Mouse (Mus musculus) liver, adult 2 months (tissue): ENCODE measurements around the gene Dnmt3b. TPM values are rescaled to one million over a fixed set of nuclear protein-coding genes. Genes with fewer than 3 reads are reported as not detected.
"Not testable (repeated sequence)": the region's sequence is repeated elsewhere in the genome, so short reads cannot be mapped to it uniquely, and the experiment has no call there.

Source experiments
- DNase-seq: peaks from one replicate; pipeline ENCODE4 v3.0.0-alpha.2; 2011; ENCODE audit warnings: low read depth, low spot score; ENCODE audit errors: extremely low read depth
- H3K27ac ChIP-seq: fragments of 200-500 bp; replicated peaks from 2 replicates; pipeline ENCODE4 v1.5.1; 2012; ENCODE audit warnings: low read depth, mild to moderate bottlenecking, control low read depth, inconsistent platforms, low read length; ENCODE audit not compliant: insufficient read depth
- H3K27me3 ChIP-seq: fragments of 200-500 bp; 2 replicates; pipeline ENCODE4 v1.6.1; 2012; ENCODE audit warnings: mild to moderate bottlenecking, moderate library complexity, low read length, inconsistent platforms; ENCODE audit not compliant: control insufficient read depth, insufficient read depth
- H3K36me3 ChIP-seq: fragments of 200-500 bp; 2 replicates; pipeline ENCODE4 v1.6.1; 2012; ENCODE audit warnings: low read length, inconsistent platforms; ENCODE audit not compliant: control insufficient read depth, insufficient read depth
- H3K4me1 ChIP-seq: fragments of 200-500 bp; 2 replicates; pipeline ENCODE4 v1.6.1; 2011; ENCODE audit warnings: low read length; ENCODE audit not compliant: control insufficient read depth, insufficient read depth
- H3K4me3 ChIP-seq: fragments of 200-500 bp; 2 replicates; pipeline ENCODE4 v1.5.1; 2011; ENCODE audit warnings: low read depth, mild to moderate bottlenecking, control low read depth, low read length, moderate library complexity; ENCODE audit not compliant: insufficient read depth
- H3K79me2 ChIP-seq: fragments of 200-500 bp; 2 replicates; pipeline ENCODE4 v1.6.1; 2012; ENCODE audit warnings: inconsistent platforms, mild to moderate bottlenecking, low read length, moderate library complexity; ENCODE audit not compliant: control insufficient read depth, insufficient read depth
- H3K9ac ChIP-seq: fragments of 200-500 bp; 2 replicates; pipeline ENCODE4 v1.6.1; 2012; ENCODE audit warnings: low read depth, mild to moderate bottlenecking, control low read depth, inconsistent platforms, low read length
- CTCF ChIP-seq: fragments of 200-500 bp; IDR thresholded peaks from 2 replicates; pipeline ENCODE4 v1.5.1; 2011; ENCODE audit warnings: low read depth, low read length, control low read depth
- POLR2A ChIP-seq: fragments of 200-500 bp; IDR thresholded peaks from 2 replicates; pipeline ENCODE4 v1.6.1; 2011; ENCODE audit warnings: low read length, control low read depth; ENCODE audit not compliant: insufficient read depth; ENCODE audit errors: extremely low read depth
- WGBS: fragments of 180-500 bp; shearing (Covaris S2); methylation state at CpG from one replicate; pipeline ENCODE4 v1.1.7; 2018; 5-methylcytosine and 5-hydroxymethylcytosine counted together
- polyA plus RNA-seq: library from polyadenylated mRNA; depleted of rRNA; stranded (reverse); fragments of >200 nt; gene quantifications from 2 replicates; pipeline ENCODE4 v1.2.3, GENCODE M21; 2012
- total RNA-seq: library from RNA; depleted of rRNA; stranded (reverse); fragments of >200 nt; gene quantifications from 2 replicates; pipeline ENCODE4 v1.2.3, GENCODE M21; 2014

Dnmt3b gene
- total and polyA plus RNA-seq, 2 experiments, result 0.65 to 3.4 TPM

DNA sequence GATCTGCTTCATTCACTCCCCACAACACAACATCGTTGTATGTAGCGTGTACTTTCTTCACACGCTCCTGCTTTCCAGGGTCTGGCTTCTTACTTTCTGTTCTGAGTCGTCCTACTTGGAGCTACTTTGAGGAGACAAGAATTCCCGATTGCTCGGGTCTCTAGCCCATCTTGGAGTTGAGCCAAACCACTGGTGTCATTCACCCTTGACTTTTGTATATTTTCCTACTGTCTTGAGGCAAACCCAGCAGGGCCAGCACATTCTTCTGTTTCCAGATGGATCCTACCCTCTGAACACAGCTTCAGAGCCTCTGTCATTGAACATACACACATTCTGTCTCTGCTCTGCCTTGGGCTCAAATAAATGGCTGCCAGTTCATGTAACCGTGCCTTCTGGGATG, 16.2 kb downstream of the Dnmt3b start:
- H3K27ac ChIP-seq, result no peak overlapping the region
- H3K4me1 ChIP-seq, result peaks cover 6% of the 10 kb centered on the region; the same call in 1 of the 2 replicates
- H3K79me2 ChIP-seq, result no peaks in the 10 kb centered on the region
- TF ChIP-seq POLR2A, result no peak
- no peak for TF ChIP-seq CTCF
- DNase-seq, result no peak
- H3K4me3 ChIP-seq, result no peak overlapping the region
- 75% methylated on average over 7 of the region's 7 CpGs for WGBS
- H3K9ac ChIP-seq, result no peak overlapping the region; the same call in 1 of the 2 replicates
- no peaks in the 10 kb centered on the region for H3K27me3 ChIP-seq
- H3K36me3 ChIP-seq, result peaks cover 6% of the 10 kb centered on the region; the same call in 1 of the 2 replicates

- Histone ChIP-seq H3K4me1 (0 out of 2 replicates have a peak, but pooled peaks cover 2% of the 10 kb centered on the region), H3K4me3 (no peak overlapping the region), H3K27ac (no peak overlapping the region), H3K79me2 (no peaks in the 10 kb centered on the region), H3K36me3 (peaks cover 4% of the 10 kb centered on the region), H3K9ac (no peak overlapping the region), H3K27me3 (no peaks in the 10 kb centered on the region)
- TF ChIP-seq POLR2A (no peak), CTCF (peak; percentile 49; the same call in 1 of the 2 replicates)
- 55% methylated on average over 7 of the region's 7 CpGs for WGBS
- peak; percentile 66 for DNase-seq
Observed at GRCm38 (mm10) chr2:153668754-153669376, 19.6 kb downstream of the Dnmt3b start.

DNA sequence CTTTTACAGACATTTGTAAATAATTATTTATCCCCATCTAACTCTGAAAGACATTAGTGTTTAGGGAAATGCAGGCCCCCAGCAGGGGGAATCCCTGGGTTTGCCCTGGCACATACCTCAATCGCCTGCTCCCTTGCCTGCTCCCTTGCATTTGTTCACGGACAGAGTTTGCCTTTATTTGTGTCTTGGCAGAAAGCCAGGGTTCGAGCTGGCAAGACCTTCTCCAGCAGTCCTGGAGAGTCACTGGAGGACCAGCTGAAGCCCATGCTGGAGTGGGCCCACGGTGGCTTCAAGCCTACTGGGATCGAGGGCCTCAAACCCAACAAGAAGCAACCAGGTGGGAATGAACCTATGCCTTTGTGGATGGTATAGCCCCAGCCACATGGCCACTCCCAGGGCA, 20.9 kb downstream of the Dnmt3b start:
- no peak overlapping the region for H3K27ac ChIP-seq
- H3K36me3 ChIP-seq, result peaks cover 4% of the 10 kb centered on the region
- no peaks in the 10 kb centered on the region for H3K79me2 ChIP-seq
- peak; percentile 36 for DNase-seq
- H3K9ac ChIP-seq, result no peak overlapping the region
- 0 out of 2 replicates have a peak, but pooled peaks cover 2% of the 10 kb centered on the region for H3K4me1 ChIP-seq
- no peak overlapping the region for H3K4me3 ChIP-seq
- no peaks in the 10 kb centered on the region for H3K27me3 ChIP-seq
- no peak for TF ChIP-seq CTCF
- TF ChIP-seq POLR2A, result no peak
- 31% methylated on average over 5 of the region's 5 CpGs for WGBS

DNA sequence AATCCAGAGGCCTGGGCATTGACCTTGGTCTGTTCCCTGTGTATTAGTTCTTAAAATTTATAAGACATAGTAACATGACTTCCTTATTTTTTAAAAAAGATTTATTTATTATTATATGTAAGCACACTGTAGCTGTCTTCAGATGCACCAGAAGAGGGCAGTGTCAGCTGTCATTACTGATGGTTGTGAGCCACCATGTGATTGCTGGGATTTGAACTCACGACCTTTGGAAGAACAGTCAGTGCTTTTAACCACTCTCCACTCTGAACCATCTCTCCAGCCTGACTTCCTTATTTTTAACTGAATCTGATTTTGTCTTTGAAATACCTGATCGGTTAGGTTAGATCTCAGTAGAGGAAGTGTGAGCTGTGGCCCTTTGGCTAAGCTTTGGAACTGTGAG, 23.4 kb downstream of the Dnmt3b start:
- TF ChIP-seq POLR2A, result no peak
- no peak for TF ChIP-seq CTCF
- DNase-seq, result no peak
- Histone ChIP-seq H3K36me3 (peaks cover 4% of the 10 kb centered on the region), H3K27ac (no peak overlapping the region), H3K79me2 (no peaks in the 10 kb centered on the region), H3K9ac (no peak overlapping the region), H3K27me3 (no peaks in the 10 kb centered on the region), H3K4me3 (no peak overlapping the region), H3K4me1 (0 out of 2 replicates have a peak, but pooled peaks cover 2% of the 10 kb centered on the region)
- 93% methylated on average over 2 of the region's 2 CpGs for WGBS

DNA sequence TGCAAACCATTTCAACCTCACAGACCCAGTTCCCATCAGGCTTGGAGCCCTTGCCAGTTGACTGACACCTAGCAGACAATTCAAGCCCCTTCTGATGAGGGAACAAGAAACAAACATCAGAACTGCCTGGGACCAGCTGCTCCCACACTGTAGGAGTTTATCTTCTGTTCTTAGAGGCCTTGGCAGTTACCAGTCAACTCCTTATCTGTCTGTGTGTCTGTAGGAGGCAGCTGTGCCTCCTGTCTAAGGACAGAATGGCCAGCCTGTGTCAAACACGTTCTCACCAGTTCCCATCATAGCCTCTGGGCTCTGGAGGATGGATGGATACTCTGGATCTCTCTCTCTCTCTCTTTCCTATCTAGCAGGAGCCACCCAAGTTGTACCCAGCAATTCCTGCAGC, 26.1 kb downstream of the Dnmt3b start:
- not testable (repeated sequence) for H3K4me3 ChIP-seq, H3K79me2 ChIP-seq, H3K9ac ChIP-seq, H3K36me3 ChIP-seq, DNase-seq, H3K4me1 ChIP-seq, H3K27me3 ChIP-seq, H3K27ac ChIP-seq
- 85% methylated on average over 1 of the region's 1 CpGs for WGBS

- H3K4me3 ChIP-seq, result no peak overlapping the region
- H3K9ac ChIP-seq, result no peak overlapping the region
- no peak overlapping the region for H3K27ac ChIP-seq
- TF ChIP-seq POLR2A, result no peak
- TF ChIP-seq CTCF, result no peak
- no peaks in the 10 kb centered on the region for H3K4me1 ChIP-seq
- WGBS, result 92% methylated on average over 6 of the region's 6 CpGs
- no peaks in the 10 kb centered on the region for H3K27me3 ChIP-seq
- H3K36me3 ChIP-seq, result peaks cover 13% of the 10 kb centered on the region; the same call in 1 of the 2 replicates
- DNase-seq, result no peak
- no peaks in the 10 kb centered on the region for H3K79me2 ChIP-seq
Observed at GRCm38 (mm10) chr2:153676944-153677343, 27.7 kb downstream of the Dnmt3b start.
